Mouse (Mus musculus) fibroblast of lung, adult 2 months (primary cell): ENCODE data around the gene Errfi1.
A peak's percentile ranks its signal among the peaks of the same experiment; 100 is the strongest.
"Not testable (repeated sequence)": the region's sequence is repeated elsewhere in the genome, so short reads cannot be mapped to it uniquely, and the experiment has no call there.

Experiments used
- DNase-seq: peaks from one replicate; pipeline ENCODE4 v3.0.0-alpha.2; 2011; ENCODE audit warnings: low read depth

Gene Errfi1

DNA sequence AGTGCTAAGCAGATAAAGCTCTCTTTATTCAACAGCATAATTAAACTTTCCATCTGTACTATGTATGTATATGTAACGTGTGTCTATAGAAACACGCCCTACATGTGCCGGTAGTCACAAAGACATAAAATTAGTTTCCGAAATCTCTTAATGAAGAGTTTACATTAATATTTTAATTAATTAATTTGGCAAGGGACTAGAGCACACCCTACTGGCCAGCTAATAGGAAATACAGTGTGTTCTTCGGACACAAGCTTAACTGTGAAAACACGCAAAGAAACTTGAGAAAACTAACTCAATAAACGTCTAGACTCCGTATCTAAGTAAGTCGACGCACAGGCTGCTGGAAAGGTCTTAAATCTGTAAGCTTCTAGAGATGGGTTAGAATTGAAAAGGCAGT, 3.8 kb upstream of the Errfi1 start:
- DNase-seq, result no peak

DNA sequence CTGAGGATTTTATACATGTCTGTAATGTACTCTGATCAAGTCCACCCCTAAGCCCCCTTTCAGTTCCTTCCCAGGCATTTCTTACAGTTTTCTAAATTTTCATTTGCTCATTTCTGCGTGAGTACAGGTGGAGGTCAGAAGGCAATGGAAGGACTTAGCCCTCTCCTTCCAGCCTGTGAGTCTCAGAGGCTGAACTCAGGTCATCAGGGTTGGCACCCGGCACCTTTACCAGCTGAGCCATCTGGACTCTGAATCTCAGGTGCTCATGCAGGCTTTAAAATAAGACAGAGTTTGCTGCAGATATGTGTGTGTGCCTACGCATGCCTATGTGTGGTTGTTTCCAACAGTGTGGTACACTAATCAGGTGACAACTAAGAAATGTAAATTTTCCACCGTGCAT, 2.8 kb upstream of the Errfi1 start:
- DNase-seq, result no peak

DNA sequence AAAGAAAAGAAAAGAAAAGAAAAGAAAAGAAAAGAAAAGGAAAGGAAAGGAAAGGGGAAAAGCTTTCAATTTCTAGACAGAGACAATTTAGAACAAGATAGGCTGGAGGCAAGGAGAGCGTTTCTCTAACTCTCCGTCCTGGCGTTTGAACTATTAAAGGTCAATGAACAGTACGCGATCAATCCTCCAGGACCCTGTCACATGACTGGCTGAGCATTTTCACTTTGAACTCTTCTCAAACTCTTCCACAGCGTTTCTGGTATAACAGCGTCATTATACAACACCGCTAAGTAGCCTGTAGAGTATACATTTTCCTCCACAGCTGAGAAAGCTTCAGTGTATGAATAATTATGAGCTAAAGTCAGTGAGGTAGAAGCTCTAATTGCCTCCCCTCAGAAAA, 1.7 kb upstream of the Errfi1 start:
- DNase-seq, result no peak

DNA sequence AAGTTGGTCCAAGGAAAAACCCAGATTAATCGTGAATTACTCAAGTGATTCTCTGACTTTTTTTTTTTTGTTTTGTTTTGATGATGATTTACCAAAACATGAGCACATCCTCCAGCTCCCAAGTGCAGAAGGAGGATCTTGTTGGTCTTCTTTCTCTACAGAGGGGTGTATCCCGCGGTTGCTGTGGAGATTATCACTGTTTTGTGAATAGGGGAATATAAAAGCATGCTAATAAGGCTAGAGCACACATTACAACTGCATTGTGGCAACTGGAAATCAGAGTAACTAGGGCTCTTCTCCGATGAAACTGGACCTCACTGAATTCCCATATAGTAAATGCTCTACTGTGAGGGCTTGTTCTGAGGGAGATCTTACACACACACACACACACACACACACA, 1.2 kb upstream of the Errfi1 start:
- DNase-seq, result no peak

DNA sequence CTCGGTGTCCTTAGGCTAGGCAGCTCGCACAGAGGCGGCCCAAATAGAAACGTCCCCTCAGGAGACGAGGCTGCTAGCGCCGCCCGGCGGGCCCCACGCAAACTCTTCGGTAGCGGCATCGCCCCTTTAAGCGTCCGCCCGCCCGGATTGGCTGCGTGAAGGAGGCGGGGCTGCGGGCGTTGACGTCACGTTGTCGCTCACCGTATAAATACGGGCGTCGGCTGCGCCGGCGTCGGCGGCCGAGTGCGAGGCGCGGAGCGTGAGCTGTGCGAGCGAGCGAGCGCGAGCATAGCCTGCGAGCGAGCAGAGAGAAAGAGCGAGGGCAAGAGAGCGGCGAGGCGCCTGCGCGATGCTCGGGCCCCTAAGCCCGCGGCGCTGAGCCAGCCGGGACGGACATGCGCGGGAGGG, 1.1 kb downstream of the Errfi1 start:
- DNase-seq, result peak; percentile 80

DNA sequence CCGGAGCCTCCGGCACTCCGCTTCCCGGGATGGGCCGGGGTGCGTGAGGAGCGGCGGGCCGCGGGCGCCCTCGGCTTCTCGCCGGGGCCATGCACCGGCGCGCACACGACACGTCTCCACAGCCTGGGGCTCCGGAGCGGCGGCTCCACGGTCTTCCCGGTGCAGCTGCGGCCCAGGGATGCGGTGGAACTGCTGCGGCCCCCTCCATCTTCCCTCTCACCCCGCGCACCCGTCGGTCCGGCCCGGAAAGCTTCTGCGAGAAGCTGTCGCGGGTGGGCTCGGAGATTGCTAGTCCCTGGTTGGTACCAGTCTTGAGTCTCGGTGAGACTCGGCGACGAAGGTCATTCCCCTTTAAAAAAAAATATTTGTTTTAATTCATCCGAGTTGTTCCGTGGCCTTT, 1.6 kb downstream of the Errfi1 start:
- DNase-seq, result no peak

DNA sequence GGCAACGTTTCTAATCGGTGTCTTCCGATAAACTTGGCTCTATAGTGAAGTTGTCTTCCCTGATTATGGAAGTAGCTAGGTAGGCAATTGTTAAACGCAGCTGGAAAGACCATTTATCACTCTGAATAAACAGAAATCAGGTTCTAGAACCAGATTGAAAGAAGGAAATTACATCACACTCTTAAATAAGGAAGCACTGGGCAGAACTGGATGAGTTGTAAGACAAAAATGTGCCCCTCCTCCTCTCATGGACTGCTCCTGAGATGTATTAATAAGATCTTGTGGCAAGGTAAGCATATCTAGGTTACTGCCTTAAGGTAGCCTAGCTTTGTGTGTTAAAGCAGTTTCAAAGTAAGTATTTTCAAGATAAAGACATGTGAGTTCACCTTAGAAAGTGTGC, 6.8 kb downstream of the Errfi1 start:
- DNase-seq, result no peak

DNA sequence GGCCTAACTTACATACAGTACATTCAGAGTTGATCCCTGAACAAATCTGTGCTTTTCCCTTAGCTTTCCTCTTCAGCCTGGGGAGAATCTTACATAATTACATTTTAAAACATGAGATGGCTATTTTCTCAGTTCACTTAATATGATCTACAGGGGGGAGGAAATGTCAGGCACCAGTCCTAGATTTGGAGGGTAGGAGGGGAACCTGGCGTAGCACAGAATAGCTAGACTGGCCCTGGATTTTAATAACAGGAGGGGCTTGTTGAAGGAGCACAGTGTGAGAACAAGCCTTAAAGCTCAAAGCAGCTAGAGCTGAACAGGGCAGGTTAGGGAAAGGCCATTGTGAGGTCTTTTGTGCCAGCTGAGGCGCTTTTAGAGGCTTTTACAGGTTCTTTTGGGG, 7.4 kb downstream of the Errfi1 start:
- no peak for DNase-seq

DNA sequence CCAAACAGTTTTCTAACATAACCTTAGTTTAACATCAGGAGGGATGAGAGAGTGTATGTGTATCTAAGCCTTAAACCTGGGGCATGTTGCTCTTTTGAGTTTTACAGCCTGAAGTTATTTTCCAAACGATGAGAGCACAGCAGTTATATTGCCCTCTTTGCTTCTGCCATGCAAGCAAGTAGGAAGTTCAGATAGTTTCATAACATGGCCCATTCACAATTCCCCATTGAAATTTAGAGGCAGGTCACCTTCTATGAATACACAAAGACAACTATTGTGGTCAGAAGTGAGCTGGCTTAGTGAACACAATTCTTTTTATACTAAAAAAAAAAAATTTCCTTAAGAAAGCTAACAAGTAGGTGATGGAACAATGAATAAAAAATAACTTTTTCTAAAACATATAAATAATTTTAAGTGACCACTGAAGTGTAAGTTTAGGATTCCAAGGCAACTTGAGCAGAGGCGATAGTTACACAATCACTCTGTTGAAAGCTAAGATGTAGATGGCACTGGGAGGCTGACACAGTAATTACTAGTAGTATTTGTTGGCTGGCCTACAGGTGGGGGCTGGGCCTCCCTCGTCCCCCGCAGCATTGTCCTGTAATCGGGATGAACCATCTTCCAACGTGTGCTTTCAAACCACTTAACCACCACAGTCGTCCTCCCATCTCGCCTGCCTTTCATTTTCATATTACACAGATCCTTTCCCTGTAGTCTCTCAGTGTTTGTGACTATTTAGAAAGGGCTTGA, 9.1 kb downstream of the Errfi1 start:
- DNase-seq, result no peak

DNA sequence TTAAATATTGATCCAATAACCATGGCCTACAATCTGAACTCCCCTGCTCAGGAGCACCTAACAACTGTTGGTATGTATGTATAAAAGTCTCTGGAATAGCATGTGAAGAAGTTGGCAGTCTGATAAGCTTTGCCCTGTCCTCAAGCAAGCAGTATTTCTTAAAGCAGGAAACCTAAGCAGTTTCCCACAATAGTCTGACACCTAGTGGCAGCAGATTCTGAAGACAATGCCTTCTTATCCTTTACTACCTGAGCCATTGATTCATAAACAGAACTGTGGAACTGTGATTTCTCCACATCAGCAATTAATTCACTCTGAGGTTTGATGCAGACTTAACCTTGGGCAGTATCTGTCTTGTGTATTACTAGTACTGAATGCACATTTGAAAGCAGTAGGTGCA, 11.7 kb downstream of the Errfi1 start:
- DNase-seq, result no peak

DNA sequence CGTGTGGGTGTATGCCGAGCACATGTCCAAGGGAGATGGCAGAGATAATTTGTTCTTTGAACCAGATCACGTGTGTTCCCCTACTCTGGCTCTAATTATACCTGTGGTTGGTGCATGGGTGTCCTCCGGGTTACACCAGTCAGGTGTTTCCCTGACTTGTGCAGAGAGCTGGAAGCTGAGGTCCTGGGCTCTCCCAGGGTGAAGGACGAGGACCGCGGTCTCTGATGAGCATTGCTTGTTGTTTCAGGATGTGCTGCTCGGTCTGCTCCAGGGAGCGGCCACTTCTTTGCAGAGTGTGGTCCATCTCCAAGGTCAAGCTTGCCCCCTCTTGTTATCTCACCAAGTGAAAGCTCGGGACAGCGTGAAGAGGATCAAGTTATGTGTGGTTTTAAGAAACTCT, 12.3 kb downstream of the Errfi1 start:
- DNase-seq, result no peak

DNA sequence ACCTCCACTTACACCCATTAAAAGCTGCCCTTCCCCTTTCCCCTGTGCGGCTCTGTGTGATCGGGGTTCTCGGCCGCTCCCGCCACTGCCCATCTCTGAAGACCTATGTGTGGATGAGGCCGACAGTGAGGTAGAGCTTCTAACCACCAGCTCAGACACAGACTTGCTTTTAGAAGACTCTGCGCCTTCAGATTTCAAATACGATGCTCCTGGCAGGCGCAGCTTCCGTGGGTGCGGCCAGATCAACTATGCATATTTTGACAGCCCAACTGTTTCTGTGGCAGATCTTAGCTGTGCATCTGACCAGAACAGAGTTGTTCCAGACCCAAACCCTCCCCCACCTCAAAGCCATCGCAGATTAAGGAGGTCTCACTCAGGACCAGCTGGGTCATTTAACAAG, 12.8 kb downstream of the Errfi1 start:
- DNase-seq, result no peak

DNA sequence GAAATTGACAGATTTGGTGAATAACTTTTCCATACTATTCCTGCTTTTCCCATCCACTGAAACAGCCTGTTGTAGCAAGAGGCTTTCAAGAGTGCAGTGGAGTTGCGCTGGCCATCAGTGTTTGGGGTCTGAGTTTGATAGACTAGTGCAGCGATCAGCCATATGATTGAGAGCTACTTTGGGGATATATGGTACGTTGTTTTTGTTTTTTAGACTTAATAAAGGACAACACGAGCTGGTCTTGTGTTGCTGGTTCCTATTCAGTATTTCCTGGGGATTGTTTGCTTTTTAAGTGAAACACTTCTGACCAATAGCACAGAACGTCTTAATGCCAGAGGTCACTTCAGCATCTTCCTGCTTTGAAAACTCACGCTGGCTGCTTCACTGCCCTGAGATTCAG, 14.4 kb downstream of the Errfi1 start:
- no peak for DNase-seq

DNA sequence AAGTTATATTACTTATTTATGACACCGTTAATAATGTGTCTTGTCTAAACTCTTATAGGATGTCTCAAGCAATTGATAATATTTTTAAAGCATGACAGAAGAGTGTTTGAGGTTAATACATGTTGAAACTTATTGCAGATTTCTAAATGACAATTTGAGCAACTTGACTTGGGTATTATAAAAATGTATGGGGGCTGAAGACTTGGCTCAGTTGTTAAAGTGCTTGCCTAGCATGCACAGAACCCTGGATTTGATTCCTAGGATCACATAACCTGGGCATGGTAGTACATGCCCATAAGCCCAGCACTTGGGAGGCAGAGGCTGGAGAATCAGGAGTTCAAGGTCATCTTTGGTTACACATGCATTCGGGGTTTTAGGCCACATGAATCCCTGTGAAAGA, 15.1 kb downstream of the Errfi1 start:
- DNase-seq, result no peak

DNA sequence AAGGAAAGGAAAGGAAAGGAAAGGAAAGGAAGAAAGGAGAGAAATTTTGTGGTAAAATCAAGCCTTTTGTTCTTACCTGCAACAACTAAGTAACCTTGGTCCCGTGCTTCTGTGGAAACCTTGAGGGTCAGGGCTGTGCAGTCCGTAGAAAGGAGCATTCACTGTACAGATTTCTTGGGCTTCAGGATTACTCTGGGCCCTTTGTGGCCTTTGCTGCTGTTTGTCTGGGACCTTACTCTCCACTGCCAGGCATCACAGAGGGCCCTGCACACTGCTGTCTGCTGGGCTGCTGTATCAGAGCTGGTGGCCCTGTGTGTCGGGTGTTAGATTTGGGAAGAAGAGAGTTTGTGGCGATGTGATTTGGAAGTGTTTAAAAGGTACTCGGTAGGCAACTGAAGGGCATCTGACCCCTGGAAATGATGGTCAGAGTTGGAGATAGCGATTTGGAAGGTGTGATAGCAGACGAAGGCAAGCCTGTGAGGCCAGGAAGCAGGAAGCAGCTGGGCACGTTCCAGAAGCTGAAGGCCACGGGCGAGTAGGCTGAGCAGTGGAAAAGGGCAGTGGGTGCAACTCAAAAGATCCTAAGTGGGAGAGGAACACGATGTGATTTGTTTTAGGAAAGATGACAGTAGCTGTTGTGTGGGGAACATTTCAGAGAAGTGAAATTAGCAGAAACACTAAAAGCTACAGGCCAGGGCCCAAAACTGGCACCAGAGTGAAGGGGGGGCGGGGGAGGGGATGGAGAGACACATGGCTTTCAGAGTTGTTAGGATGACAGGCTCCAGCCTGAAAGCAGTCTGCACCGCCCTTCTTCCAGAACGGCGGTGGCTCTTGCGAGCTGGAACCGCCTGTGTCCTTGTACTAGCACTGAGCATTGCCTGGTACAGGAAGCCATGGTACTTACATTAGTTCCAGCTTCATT, 15.8 kb downstream of the Errfi1 start:
- DNase-seq, result no peak

DNA sequence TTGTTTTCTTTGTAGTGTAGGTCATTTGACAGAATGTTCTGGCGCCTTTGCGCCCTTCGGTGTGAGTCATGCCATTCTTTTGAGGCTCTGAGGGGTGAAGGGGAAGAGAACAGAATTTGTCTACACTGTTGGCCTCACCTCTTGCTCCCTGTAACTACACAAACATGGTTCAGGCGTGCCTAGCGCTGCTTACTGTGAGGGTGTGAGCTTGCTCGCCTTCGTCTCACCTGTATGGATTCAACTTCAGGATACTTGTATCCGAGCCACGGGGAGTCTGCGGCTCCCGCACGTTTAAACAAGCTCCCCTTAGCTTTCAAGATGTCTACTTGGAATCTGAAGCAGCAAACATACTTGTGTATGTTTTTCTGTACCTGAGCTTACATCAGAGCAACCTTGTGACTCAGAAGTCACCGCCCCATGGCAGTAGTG, 17.3 kb downstream of the Errfi1 start:
- DNase-seq, result no peak

DNA sequence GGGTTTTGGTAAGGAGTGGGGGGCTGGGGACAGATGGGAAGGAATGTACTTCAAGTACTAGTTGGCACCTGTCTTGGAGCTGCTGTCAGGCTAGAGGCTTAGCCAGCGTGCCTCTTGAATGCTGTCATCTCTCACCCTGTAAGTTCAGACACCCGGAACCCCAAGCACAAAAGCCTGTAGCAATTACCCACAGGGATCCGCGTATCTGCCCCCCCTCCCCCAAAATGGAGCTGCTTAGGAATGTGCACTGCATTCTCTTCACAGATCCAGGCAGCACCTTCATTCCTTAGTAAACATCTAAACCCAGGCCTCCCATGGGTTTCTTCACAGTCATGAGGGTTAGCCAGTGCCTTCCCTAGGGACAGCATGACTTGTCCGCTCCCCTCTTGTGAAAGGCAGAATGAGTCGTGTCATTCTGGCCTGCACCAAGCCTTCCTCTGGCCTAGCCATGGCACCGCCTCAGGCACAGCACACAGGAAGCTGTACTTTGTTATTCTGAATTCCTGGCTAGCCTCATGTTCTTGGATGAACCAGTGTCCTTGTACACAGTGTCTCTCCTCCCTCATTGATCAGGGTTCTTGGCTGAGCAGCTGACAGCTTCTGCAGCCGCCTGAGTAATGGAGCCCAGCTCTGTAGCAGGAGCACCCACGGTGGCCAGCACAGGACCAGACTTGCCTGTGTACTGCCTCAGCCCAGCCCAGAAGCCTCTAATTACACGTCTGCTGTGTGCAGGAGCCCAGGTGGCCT, 17.8 kb downstream of the Errfi1 start:
- no peak for DNase-seq

DNA sequence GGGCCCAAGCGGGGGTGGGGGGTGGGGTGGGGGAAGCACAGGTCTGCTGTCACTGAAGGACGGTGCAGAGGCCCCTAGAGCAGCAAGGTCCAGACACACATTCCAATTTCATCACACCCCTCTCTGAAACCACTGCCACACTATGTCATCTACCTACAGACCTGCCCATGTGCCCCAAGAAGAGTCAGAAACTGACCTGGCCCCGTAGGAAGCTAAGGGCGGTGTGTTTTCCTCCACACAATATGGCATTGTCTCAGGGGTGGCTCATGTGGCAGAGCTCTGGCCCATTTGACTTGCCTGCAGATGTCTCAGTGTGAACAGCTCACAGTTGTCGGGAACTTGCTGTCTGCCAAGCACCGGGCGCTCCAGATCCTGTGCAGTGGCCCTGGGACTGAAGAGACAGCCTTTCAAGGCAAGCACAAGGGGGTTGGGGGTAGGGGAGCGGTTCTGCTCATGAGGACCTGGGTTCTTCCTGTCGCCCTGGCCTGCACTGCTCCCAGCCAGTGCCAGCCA, 18.5 kb downstream of the Errfi1 start:
- no peak for DNase-seq

DNA sequence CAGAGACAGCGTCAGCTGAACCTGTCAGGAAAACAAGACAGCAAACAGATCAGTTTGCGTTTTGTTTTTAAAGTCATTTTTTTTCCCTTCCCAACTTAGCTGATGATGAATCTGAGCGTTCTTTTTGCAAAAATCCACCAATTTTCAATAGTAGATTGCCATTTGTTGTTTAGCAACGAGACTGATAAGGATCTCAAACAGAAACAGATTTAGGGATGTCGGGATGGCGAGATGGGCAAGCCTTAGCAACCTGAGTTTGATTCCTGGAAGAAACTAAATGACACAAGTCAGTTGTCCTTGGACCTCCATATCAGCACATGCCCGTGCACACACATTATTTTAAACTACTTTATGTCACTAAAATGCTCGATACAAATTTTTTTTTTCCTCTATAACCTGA, 19.0 kb downstream of the Errfi1 start:
- no peak for DNase-seq

DNA sequence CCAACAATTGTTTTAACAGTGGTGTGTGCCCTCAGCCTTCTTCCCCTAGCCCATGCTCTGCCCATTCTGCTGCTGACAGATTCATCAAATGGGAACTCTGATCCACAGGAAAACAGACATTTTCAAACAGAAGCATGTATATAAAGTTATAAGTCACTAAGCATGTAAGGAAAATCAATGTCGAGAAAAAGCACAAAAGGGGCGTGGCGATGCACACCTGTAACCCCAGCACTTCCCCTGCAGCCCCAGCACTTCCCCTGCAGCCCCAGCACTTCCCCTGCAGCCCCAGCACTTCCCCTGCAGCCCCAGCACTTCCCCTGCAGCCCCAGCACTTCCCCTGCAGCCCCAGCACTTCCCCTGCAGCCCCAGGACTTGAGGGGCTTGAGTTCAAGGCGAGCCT, 20.7 kb downstream of the Errfi1 start:
- DNase-seq, result not testable (repeated sequence)

DNA sequence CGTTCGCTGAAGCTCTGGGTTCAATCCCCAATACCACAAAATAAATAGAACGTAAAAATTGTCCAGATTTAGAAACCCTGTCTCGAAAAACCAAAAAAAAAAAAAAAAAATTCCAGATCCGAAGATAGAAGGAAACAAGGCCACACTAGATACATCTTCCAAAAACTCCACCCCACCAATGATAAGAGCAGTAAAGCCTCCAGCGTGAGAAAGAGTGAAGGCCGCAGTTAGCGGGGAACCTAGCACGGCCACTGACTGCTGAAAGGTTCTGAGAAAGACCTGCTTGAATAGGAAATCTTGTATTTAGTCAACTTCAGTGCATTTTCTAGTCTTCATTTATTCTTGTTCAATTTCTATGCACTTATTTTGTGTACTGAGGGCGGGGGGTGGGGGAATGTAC, 21.7 kb downstream of the Errfi1 start:
- no peak for DNase-seq

DNA sequence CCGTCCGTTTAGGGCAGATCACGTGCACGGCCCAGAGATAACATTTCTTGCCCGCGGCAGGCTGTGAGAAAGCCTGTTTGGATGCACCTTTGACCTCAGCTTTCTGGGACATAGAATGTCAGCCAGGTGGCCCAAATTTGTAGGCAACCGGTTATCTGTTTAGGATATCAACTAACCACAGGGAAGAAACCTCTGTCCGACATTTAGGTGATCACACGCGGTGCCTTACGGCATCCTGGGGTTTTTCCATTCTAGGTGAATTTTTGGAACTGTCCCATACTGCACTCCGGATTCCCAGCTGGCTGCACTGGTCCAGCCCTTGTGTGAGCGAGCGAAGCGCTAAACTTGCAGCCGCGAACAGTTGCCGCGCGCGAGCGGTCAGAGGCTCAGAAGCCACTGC, 25.9 kb downstream of the Errfi1 start:
- DNase-seq, result no peak

DNA sequence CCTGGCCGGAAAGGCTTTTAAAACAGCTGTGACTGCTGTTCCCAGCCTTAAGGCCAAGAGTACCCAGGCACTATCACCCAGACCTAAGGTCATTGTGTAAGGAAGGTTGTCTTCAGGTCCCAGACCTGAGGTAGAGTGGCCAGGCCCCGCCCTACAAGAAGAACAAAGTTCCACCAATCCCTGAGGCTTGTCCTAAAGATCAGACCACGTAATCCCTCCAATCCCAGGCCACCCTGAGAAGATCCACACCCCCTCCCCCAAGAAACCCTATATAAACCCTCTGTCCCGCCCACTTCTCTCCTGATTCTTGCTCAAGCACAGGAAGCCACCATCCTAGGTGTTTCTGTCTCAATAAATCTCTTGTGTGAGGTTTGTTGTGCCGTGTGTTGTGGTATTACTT, 26.6 kb downstream of the Errfi1 start:
- DNase-seq, result no peak
